Comparison of ENCODE assay signal across 9 mouse cellular contexts in genomic region chr1:133712288-133713008, GRCm38 (mm10). TPM values are rescaled to one million over a fixed set of nuclear protein-coding genes. Genes with fewer than 3 reads are reported as not detected.
DNase-seq lines count a peak whose midpoint lies in the region; ATAC-seq lines count a peak whose summit lies in the region.
"Had no signal": no experiment of that assay in that cellular context is flagged by ENCODE, and none has a peak within 500 bp of the region (broad histone marks: within the 10 kb centered on the region; RNA-seq: fewer than 3 reads in every experiment).

No protein-coding gene starts in this region.

- no peak overlapping the region for H3K4me2 ChIP-seq in liver, embryonic 13.5 days
- H3K4me2 ChIP-seq in embryonic facial prominence, embryonic 12.5 days (replicated peaks), result no peak overlapping the region
- no peak overlapping the region for H3K4me2 ChIP-seq in liver, embryonic 16.5 days (ENCODE audit: low read depth, low read length)
- no peak overlapping the region for H3K4me2 ChIP-seq in midbrain, embryonic 14.5 days (ENCODE audit: low read length)

- H3K36me3 ChIP-seq in liver, embryonic 13.5 days, result peaks cover 100% of the 10 kb centered on the region
- peaks cover 29% of the 10 kb centered on the region for H3K36me3 ChIP-seq in embryonic facial prominence, embryonic 12.5 days
- peaks cover 76% of the 10 kb centered on the region for H3K36me3 ChIP-seq in liver, embryonic 16.5 days (ENCODE audit: control insufficient read depth, insufficient read depth)
- H3K36me3 ChIP-seq in midbrain, embryonic 14.5 days (ENCODE audit: control insufficient read depth, insufficient read depth, low read length), result peaks cover 13% of the 10 kb centered on the region; the same call in 1 of the 2 replicates

- peak overlapping the region; percentile 44 for H3K27ac ChIP-seq in liver, embryonic 13.5 days
- H3K27ac ChIP-seq in embryonic facial prominence, embryonic 12.5 days, result peak overlapping the region; percentile 46; the same call in 1 of the 2 replicates
- H3K27ac ChIP-seq in liver, embryonic 16.5 days (ENCODE audit: low read length), result peak overlapping the region; percentile 43
- H3K27ac ChIP-seq in midbrain, embryonic 14.5 days (replicated peaks; ENCODE audit: low read depth, low read length), result no peak overlapping the region

- peaks cover 48% of the 10 kb centered on the region for H3K4me1 ChIP-seq in liver, embryonic 13.5 days (replicated peaks)
- H3K4me1 ChIP-seq in embryonic facial prominence, embryonic 12.5 days, result peaks cover 28% of the 10 kb centered on the region
- peaks cover 9% of the 10 kb centered on the region for H3K4me1 ChIP-seq in liver, embryonic 16.5 days (ENCODE audit: control insufficient read depth, low read depth, low read length)
- peaks cover 6% of the 10 kb centered on the region; the same call in 1 of the 2 replicates for H3K4me1 ChIP-seq in midbrain, embryonic 14.5 days (ENCODE audit: control insufficient read depth, insufficient read depth, low read length)

- 83% methylated on average over 12 of the region's 12 CpGs for WGBS in liver, embryonic 13.5 days (ENCODE audit: insufficient replicate concordance)
- WGBS in embryonic facial prominence, embryonic 12.5 days, result 34% methylated on average over 12 of the region's 12 CpGs
- 81% methylated on average over 12 of the region's 12 CpGs for WGBS in liver, embryonic 16.5 days (ENCODE audit: insufficient replicate concordance)
- 58% methylated on average over 12 of the region's 12 CpGs for WGBS in midbrain, embryonic 14.5 days

- no peaks in the 10 kb centered on the region for H3K27me3 ChIP-seq in liver, embryonic 13.5 days
- no peaks in the 10 kb centered on the region for H3K27me3 ChIP-seq in embryonic facial prominence, embryonic 12.5 days
- H3K27me3 ChIP-seq in liver, embryonic 16.5 days (ENCODE audit: control insufficient read depth, insufficient read depth, low read depth, low read length), result no peaks in the 10 kb centered on the region
- no peaks in the 10 kb centered on the region for H3K27me3 ChIP-seq in midbrain, embryonic 14.5 days (ENCODE audit: control insufficient read depth, insufficient read depth, low read length)

- H3K9me3 ChIP-seq in liver, embryonic 13.5 days (replicated peaks), result no peaks in the 10 kb centered on the region
- no peaks in the 10 kb centered on the region for H3K9me3 ChIP-seq in embryonic facial prominence, embryonic 12.5 days
- no peaks in the 10 kb centered on the region for H3K9me3 ChIP-seq in liver, embryonic 16.5 days (replicated peaks; ENCODE audit: control insufficient read depth, low read length)
- H3K9me3 ChIP-seq in midbrain, embryonic 14.5 days (ENCODE audit: control insufficient read depth, low read length), result no peaks in the 10 kb centered on the region

- no peak overlapping the region for H3K4me3 ChIP-seq in liver, embryonic 13.5 days (replicated peaks)
- no peak overlapping the region for H3K4me3 ChIP-seq in embryonic facial prominence, embryonic 12.5 days
- H3K4me3 ChIP-seq in liver, embryonic 16.5 days (ENCODE audit: low read depth, low read length), result no peak overlapping the region
- H3K4me3 ChIP-seq in midbrain, embryonic 14.5 days (replicated peaks; ENCODE audit: low read depth, low read length), result no peak overlapping the region

- H3K9ac ChIP-seq in liver, embryonic 13.5 days, result no peak overlapping the region
- H3K9ac ChIP-seq in embryonic facial prominence, embryonic 12.5 days, result no peak overlapping the region
- H3K9ac ChIP-seq in liver, embryonic 16.5 days (ENCODE audit: low read depth, low read length), result no peak overlapping the region
- no peak overlapping the region for H3K9ac ChIP-seq in midbrain, embryonic 14.5 days (replicated peaks; ENCODE audit: low read length)

- DNase-seq in frontal cortex, postnatal 10 days (ENCODE audit: low spot score in 2 of 2), result no peak
- DNase-seq in liver, embryonic 13.5 days, result no peak
- DNase-seq in liver, result no peak
- no peak for DNase-seq in midbrain, embryonic 14.5 days
- no peak for DNase-seq in heart, adult 9 months (ENCODE audit: low spot score in 2 of 2)
- DNase-seq: cerebellum, adult 11-12 months had no signal

- ATAC-seq in frontal cortex, adult (ENCODE audit: low TSS enrichment), result peak; percentile 83
- ATAC-seq in liver, embryonic 13.5 days (ENCODE audit: low read depth), result peak; percentile 19; the same call in 1 of the 2 replicates
- no peak for ATAC-seq in embryonic facial prominence, embryonic 12.5 days (ENCODE audit: insufficient number of reproducible peaks, insufficient read depth, low FRiP score, low TSS enrichment)
- ATAC-seq in liver, embryonic 16.5 days (ENCODE audit: low read depth), result no peak
- no peak for ATAC-seq in midbrain, embryonic 14.5 days (ENCODE audit: low FRiP score, low TSS enrichment)

RNA-seq across cellular contexts. Expression of gene Lax1, which starts 22.5 kb away (rescaled TPM):
- polyA plus RNA-seq in liver, embryonic 13.5 days (2015; fragmentation: Nextera tagmentation; extraction: Ambion mirVana), result 0.28 and 0.65 TPM in 2 replicates
- polyA plus RNA-seq in embryonic facial prominence, embryonic 12.5 days (2016; fragmentation: Nextera tagmentation; extraction: Ambion mirVana), result 0.71 and 1.3 TPM in 2 replicates
- 0.51 and 0.78 TPM in 2 replicates for polyA plus RNA-seq in liver, embryonic 16.5 days (2015; fragmentation: Nextera tagmentation; extraction: Ambion mirVana)
- polyA plus RNA-seq in midbrain, embryonic 14.5 days (2014; fragmentation: Nextera tagmentation; extraction: Ambion mirVana), result not detected in 2 replicates

RNA-seq across cellular contexts. Expression of gene Gm38394, which starts 51.3 kb away (rescaled TPM):
- 0.97 and 1.2 TPM in 2 replicates for polyA plus RNA-seq in liver, embryonic 13.5 days (2015; fragmentation: Nextera tagmentation; extraction: Ambion mirVana)
- polyA plus RNA-seq in embryonic facial prominence, embryonic 12.5 days (2016; fragmentation: Nextera tagmentation; extraction: Ambion mirVana), result 8.1 and 8.3 TPM in 2 replicates
- polyA plus RNA-seq in liver, embryonic 16.5 days (2015; fragmentation: Nextera tagmentation; extraction: Ambion mirVana), result 1.4 TPM in 2 replicates
- polyA plus RNA-seq in midbrain, embryonic 14.5 days (2014; fragmentation: Nextera tagmentation; extraction: Ambion mirVana), result 5.2 and 6.3 TPM in 2 replicates

RNA-seq across cellular contexts. Expression of gene Zbed6, which starts 51.8 kb away (rescaled TPM):
- not detected in 2 replicates for polyA plus RNA-seq in liver, embryonic 13.5 days (2015; fragmentation: Nextera tagmentation; extraction: Ambion mirVana)
- polyA plus RNA-seq in embryonic facial prominence, embryonic 12.5 days (2016; fragmentation: Nextera tagmentation; extraction: Ambion mirVana), result not detected in 2 replicates
- polyA plus RNA-seq in liver, embryonic 16.5 days (2015; fragmentation: Nextera tagmentation; extraction: Ambion mirVana), result not detected in 2 replicates
- 0.61 TPM in 1 of 2 replicates, not detected in the other for polyA plus RNA-seq in midbrain, embryonic 14.5 days (2014; fragmentation: Nextera tagmentation; extraction: Ambion mirVana)

Comparison
In these comparisons a context has a peak if more than half of its experiments do, and no peak if none do; other contexts are left out.
1. ATAC-seq: peak in frontal cortex, adult (single experiment) and liver, embryonic 13.5 days (single experiment); none in embryonic facial prominence, embryonic 12.5 days (single experiment), liver, embryonic 16.5 days (single experiment) and midbrain, embryonic 14.5 days (single experiment).